ENCODE assay signal across 35 mouse cellular contexts in genomic region chr5:91101742-91102141, GRCm38 (mm10). TPM values are rescaled to one million over a fixed set of nuclear protein-coding genes. Genes with fewer than 3 reads are reported as not detected.
A peak's percentile ranks its signal among the peaks of the same experiment; 100 is the strongest.
DNase-seq lines count a peak whose midpoint lies in the region; ATAC-seq and TF ChIP-seq lines count a peak whose summit lies in the region.
"Had no signal": no experiment of that assay in that cellular context is flagged by ENCODE, and none has a peak within 500 bp of the region (broad histone marks: within the 10 kb centered on the region; RNA-seq: fewer than 3 reads in every experiment).

No protein-coding gene starts in this region.

- no peaks in the 10 kb centered on the region for H3K27me3 ChIP-seq in forebrain, embryonic 16.5 days (replicated peaks; ENCODE audit: control insufficient read depth, insufficient read depth, low read length)
- no peaks in the 10 kb centered on the region for H3K27me3 ChIP-seq in forebrain, embryonic 12.5 days
- no peaks in the 10 kb centered on the region for H3K27me3 ChIP-seq in neural tube, embryonic 15.5 days (replicated peaks)
- H3K27me3 ChIP-seq: CH12.LX; forebrain, embryonic 15.5 days; hindbrain, embryonic 12.5 days; liver, embryonic 13.5 days; midbrain, embryonic 12.5 days; stomach, embryonic 15.5 days had no signal

- H3K9me3 ChIP-seq in forebrain, embryonic 16.5 days (ENCODE audit: control insufficient read depth, low read length), result no peaks in the 10 kb centered on the region
- H3K9me3 ChIP-seq in forebrain, embryonic 12.5 days, result no peaks in the 10 kb centered on the region
- no peaks in the 10 kb centered on the region for H3K9me3 ChIP-seq in neural tube, embryonic 15.5 days (replicated peaks)
- H3K9me3 ChIP-seq: forebrain, embryonic 15.5 days; G1E; hindbrain, embryonic 12.5 days; liver, embryonic 13.5 days; midbrain, embryonic 12.5 days; stomach, embryonic 15.5 days had no signal

- no peak overlapping the region for H3K4me3 ChIP-seq in forebrain, embryonic 16.5 days (replicated peaks; ENCODE audit: low read length)
- no peak overlapping the region for H3K4me3 ChIP-seq in forebrain, embryonic 12.5 days (replicated peaks)
- no peak overlapping the region for H3K4me3 ChIP-seq in embryonic fibroblast, embryonic 13.5 days (ENCODE audit: insufficient read depth, low read length)
- no peak overlapping the region for H3K4me3 ChIP-seq in neural tube, embryonic 15.5 days (replicated peaks)
- H3K4me3 ChIP-seq: forebrain, embryonic 15.5 days; hindbrain, embryonic 12.5 days; left cerebral cortex, adult 2 months; liver, embryonic 13.5 days; midbrain, embryonic 12.5 days; stomach, embryonic 15.5 days had no signal

- H3K4me1 ChIP-seq in forebrain, embryonic 16.5 days (replicated peaks; ENCODE audit: control insufficient read depth, insufficient read depth, low read length), result 0 out of 2 replicates have a peak, but pooled peaks cover 3% of the 10 kb centered on the region
- H3K4me1 ChIP-seq in forebrain, embryonic 12.5 days, result no peaks in the 10 kb centered on the region
- peaks cover 2% of the 10 kb centered on the region; the same call in 1 of the 2 replicates for H3K4me1 ChIP-seq in embryonic fibroblast, embryonic 13.5 days (ENCODE audit: control insufficient read depth, insufficient read depth, low read length)
- no peaks in the 10 kb centered on the region for H3K4me1 ChIP-seq in neural tube, embryonic 15.5 days
- H3K4me1 ChIP-seq: forebrain, embryonic 15.5 days; hindbrain, embryonic 12.5 days; liver, embryonic 13.5 days; midbrain, embryonic 12.5 days; stomach, embryonic 15.5 days had no signal

- no peak overlapping the region for H3K4me2 ChIP-seq in forebrain, embryonic 16.5 days (ENCODE audit: low read length)
- H3K4me2 ChIP-seq in forebrain, embryonic 12.5 days, result no peak overlapping the region
- H3K4me2 ChIP-seq in neural tube, embryonic 15.5 days, result no peak overlapping the region
- H3K4me2 ChIP-seq: forebrain, embryonic 15.5 days; hindbrain, embryonic 12.5 days; liver, embryonic 13.5 days; midbrain, embryonic 12.5 days; stomach, embryonic 15.5 days had no signal

- DNase-seq in 416B (ENCODE audit: low read depth), result peak; percentile 5
- peak; percentile 24 to 33 for DNase-seq in layer of hippocampus, postnatal 10 days (ENCODE audit: low spot score in 2 of 2)
- no peak for DNase-seq in testis, postnatal 14 days (ENCODE audit: low spot score)
- DNase-seq in spleen, postnatal 10 days (ENCODE audit: low spot score in 2 of 2), result no peak
- DNase-seq: adrenal gland, adult 8-10 months; cerebellum, adult 9-11 months; kidney, adult 11 months; kidney, postnatal 4 days; liver, embryonic 13.5 days; lung, adult 2 months; lung, postnatal 14 days had no signal

- TF ChIP-seq POLR2A in embryonic fibroblast, embryonic 13.5 days (IDR thresholded peaks at IDR 0.05; ENCODE audit: low read depth, low read length), result no peak

- peak; percentile 26; the same call in 1 of the 2 replicates for ATAC-seq in forebrain, embryonic 16.5 days
- ATAC-seq in forebrain, embryonic 12.5 days (ENCODE audit: low FRiP score), result no peak
- no peak for ATAC-seq in neural tube, embryonic 15.5 days (ENCODE audit: low FRiP score)
- ATAC-seq: activated CD4-positive, CD25-positive, alpha-beta regulatory T cell, adult 4 months; forebrain, embryonic 15.5 days had no signal

- H3K36me3 ChIP-seq in forebrain, embryonic 16.5 days (ENCODE audit: control insufficient read depth, insufficient read depth), result no peaks in the 10 kb centered on the region
- no peaks in the 10 kb centered on the region for H3K36me3 ChIP-seq in forebrain, embryonic 12.5 days (replicated peaks)
- H3K36me3 ChIP-seq in neural tube, embryonic 15.5 days, result no peaks in the 10 kb centered on the region
- H3K36me3 ChIP-seq: forebrain, embryonic 15.5 days; G1E; hindbrain, embryonic 12.5 days; liver, embryonic 13.5 days; midbrain, embryonic 12.5 days; stomach, embryonic 15.5 days had no signal

- no peak for TF ChIP-seq CTCF in embryonic fibroblast, embryonic 13.5 days (IDR thresholded peaks at IDR 0.05; ENCODE audit: borderline replicate concordance, insufficient read depth, low read length)

- H3K9ac ChIP-seq in forebrain, embryonic 16.5 days (replicated peaks; ENCODE audit: low read depth, low read length), result no peak overlapping the region
- no peak overlapping the region for H3K9ac ChIP-seq in forebrain, embryonic 12.5 days
- no peak overlapping the region for H3K9ac ChIP-seq in neural tube, embryonic 15.5 days (replicated peaks)
- H3K9ac ChIP-seq: forebrain, embryonic 15.5 days; hindbrain, embryonic 12.5 days; liver, embryonic 13.5 days; midbrain, embryonic 12.5 days; stomach, embryonic 15.5 days had no signal

- WGBS in forebrain, embryonic 16.5 days, result 82% methylated on average over 5 of the region's 5 CpGs
- WGBS in forebrain, embryonic 12.5 days, result 95% methylated on average over 5 of the region's 5 CpGs
- 94% methylated on average over 5 of the region's 5 CpGs for WGBS in neural tube, embryonic 15.5 days

- H3K27ac ChIP-seq in forebrain, embryonic 16.5 days (ENCODE audit: low read length), result no peak overlapping the region
- no peak overlapping the region for H3K27ac ChIP-seq in forebrain, embryonic 12.5 days
- peak overlapping the region; percentile 36; the same call in 1 of the 2 replicates for H3K27ac ChIP-seq in embryonic fibroblast, embryonic 13.5 days (ENCODE audit: insufficient read depth, low read length)
- no peak overlapping the region for H3K27ac ChIP-seq in neural tube, embryonic 15.5 days (replicated peaks)
- H3K27ac ChIP-seq: forebrain, embryonic 15.5 days; hindbrain, embryonic 12.5 days; left cerebral cortex, adult 2 months; liver, embryonic 13.5 days; midbrain, embryonic 12.5 days; stomach, embryonic 15.5 days had no signal

RNA-seq across cellular contexts. Expression of gene Ereg, which starts 27.3 kb away (rescaled TPM):
- not detected in 2 replicates for polyA plus RNA-seq in forebrain, embryonic 16.5 days (2015; fragmentation: Nextera tagmentation; extraction: Ambion mirVana)
- not detected in 2 replicates for polyA plus RNA-seq in forebrain, embryonic 12.5 days (2016; fragmentation: Nextera tagmentation; extraction: Ambion mirVana)
- 15.9 and 31.8 TPM in 2 replicates for polyA plus RNA-seq in embryonic fibroblast, embryonic 13.5 days (2011; ENCODE audit: insufficient read length, low read depth, missing spikeins)
- not detected for total RNA-seq in layer of hippocampus, postnatal 10 days (2021)
- 0.20 TPM in 1 of 2 replicates, not detected in the other for polyA plus RNA-seq in neural tube, embryonic 15.5 days (2015; fragmentation: Nextera tagmentation; extraction: Ambion mirVana)
- total RNA-seq: CH12.LX; G1E; gastrocnemius, adult 18-20 months; left cerebral cortex, adult 2 months; left cerebral cortex, postnatal 36 days; megakaryocyte, adult 5-6 weeks had no signal
- polyA plus RNA-seq: activated CD4-positive, CD25-positive, alpha-beta regulatory T cell, adult 4 months; cortical plate, adult 2 months; forebrain, embryonic 15.5 days; G1E; heart, embryonic 14.5 days; hindbrain, embryonic 12.5 days; kidney, embryonic 16.5 days; midbrain, embryonic 12.5 days; spleen, adult 2 months had no signal

RNA-seq across cellular contexts. Expression of gene Areg, which starts 37.7 kb away (rescaled TPM):
- not detected in 2 replicates for polyA plus RNA-seq in forebrain, embryonic 16.5 days (2015; fragmentation: Nextera tagmentation; extraction: Ambion mirVana)
- polyA plus RNA-seq in forebrain, embryonic 12.5 days (2016; fragmentation: Nextera tagmentation; extraction: Ambion mirVana), result not detected in 2 replicates
- 1.1 and 2.5 TPM in 2 replicates for polyA plus RNA-seq in embryonic fibroblast, embryonic 13.5 days (2011; ENCODE audit: insufficient read length, low read depth, missing spikeins)
- under 1 TPM in 1 of 2 experiments, not detected in 1; 0.27 TPM for total RNA-seq in layer of hippocampus, postnatal 10 days (2021)
- 2.7 and 2.8 TPM in 2 replicates for polyA plus RNA-seq in neural tube, embryonic 15.5 days (2015; fragmentation: Nextera tagmentation; extraction: Ambion mirVana)
- total RNA-seq: adrenal gland, adult 8-10 months; CH12.LX; G1E; gastrocnemius, adult 18-20 months; gastrocnemius, postnatal 4 days; heart, adult 8-10 months; heart, postnatal 25 days; left cerebral cortex, postnatal 36 days; neutrophil, adult 5-6 weeks had no signal
- polyA plus RNA-seq: embryonic facial prominence, embryonic 11.5 days; G1E; hindbrain, embryonic 12.5 days; liver, embryonic 13.5 days; midbrain, embryonic 12.5 days; spleen, adult 2 months had no signal

Comparison
In these comparisons a context has a peak if more than half of its experiments do, and no peak if none do; other contexts are left out.
1. DNase-seq: peak in 416B (single experiment) and layer of hippocampus, postnatal 10 days (2 of 2); none in testis, postnatal 14 days (single experiment) and spleen, postnatal 10 days (0 of 2).
2. RNA of gene Ereg, which starts 27.3 kb away (polyA plus RNA-seq): 15.9 to 31.8 TPM in embryonic fibroblast, embryonic 13.5 days; 0.20 TPM in neural tube, embryonic 15.5 days, not detected in forebrain, embryonic 16.5 days and not detected in forebrain, embryonic 12.5 days; every median in the first group is over 10 times any median in the second.